Mouse (Mus musculus): ENCODE measurements around the gene Wasf2.

DNA sequence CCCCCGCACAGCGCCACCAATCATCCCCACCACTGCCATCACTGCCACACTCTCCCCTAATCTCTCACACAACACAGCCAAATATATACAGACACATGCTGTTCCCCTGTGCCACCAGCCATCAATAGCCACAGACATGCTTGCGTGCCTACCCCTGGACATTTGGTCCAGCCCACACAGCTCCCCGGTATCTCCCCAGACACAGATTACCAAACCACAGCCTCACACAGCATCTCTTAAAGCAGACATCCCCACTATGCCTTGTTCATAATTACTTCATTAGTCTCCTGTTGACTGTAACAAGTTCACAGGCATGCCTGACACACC lies 38.9 kb upstream of the Wasf2 start:
- TF ChIP-seq POLR2A (IDR thresholded peaks at IDR 0.05; ENCODE audit: extremely low read depth, insufficient read depth, low read length) = no peak
- no peak for TF ChIP-seq CTCF (IDR thresholded peaks at IDR 0.05; ENCODE audit: extremely low read depth, insufficient read depth, low read length)

Measured in cortical plate, adult 2 months (tissue).